Mouse (Mus musculus): ENCODE measurements around the gene Rela. TPM values are rescaled to one million over a fixed set of nuclear protein-coding genes. Genes with fewer than 3 reads are reported as not detected.

Gene Rela
- polyA plus RNA-seq, 1 experiment from 2014 or later: 57.7 TPM

DNA sequence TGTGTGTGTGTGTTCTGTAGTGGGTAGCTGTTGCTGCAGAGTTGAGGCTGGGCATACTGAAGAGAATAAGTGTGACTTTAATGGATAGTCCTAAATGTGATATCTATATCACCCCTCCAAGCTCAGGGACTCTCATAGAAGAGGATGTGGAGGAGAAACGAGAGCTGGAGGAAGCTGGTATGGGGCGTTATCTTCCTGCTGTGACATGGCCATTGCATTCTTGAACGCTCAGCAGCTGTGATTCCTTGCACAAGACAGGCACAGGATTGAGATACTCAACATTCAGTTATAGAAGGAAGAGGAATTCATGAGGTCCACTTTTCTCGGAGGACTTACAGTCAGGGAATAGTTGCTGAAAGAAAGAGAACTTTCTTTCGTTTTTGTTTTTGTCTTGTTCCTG, 15.4 kb upstream of the Rela start:
- 53% methylated on average over 5 of the region's 5 CpGs for WGBS

DNA sequence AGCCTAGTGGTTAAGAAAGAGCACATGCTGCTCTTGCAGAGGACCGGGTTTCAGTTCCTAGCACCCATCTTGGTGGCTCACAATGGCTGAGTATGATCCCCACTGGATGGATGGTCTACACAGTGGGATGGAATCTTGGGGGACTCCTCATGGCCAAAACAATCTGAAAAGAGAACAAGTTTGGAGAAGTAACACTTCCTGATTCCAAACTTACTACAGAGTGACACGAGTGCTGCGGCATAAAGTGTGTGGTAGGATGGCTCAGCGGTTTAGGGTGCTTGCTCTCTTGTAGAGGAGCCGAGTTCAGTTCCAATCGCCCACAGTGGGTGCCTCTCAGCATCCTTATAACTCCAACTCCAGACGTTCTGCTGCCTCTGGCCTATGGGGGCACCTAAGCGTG, 12.0 kb upstream of the Rela start:
- Histone ChIP-seq H3K9me3 (ENCODE audit: control insufficient read depth, low read length) (no peaks in the 10 kb centered on the region; the same call in 1 of the 2 replicates), H3K4me1 (replicated peaks; ENCODE audit: control insufficient read depth, insufficient read depth, low read length) (no peaks in the 10 kb centered on the region), H3K27ac (ENCODE audit: low read depth, low read length) (no peak overlapping the region), H3K9ac (ENCODE audit: low read depth, low read length) (no peak overlapping the region), H3K36me3 (ENCODE audit: control insufficient read depth, insufficient read depth, low read length) (no peaks in the 10 kb centered on the region), H3K27me3 (replicated peaks; ENCODE audit: control insufficient read depth, insufficient read depth, low read length) (no peaks in the 10 kb centered on the region), H3K4me2 (no peak overlapping the region), H3K4me3 (ENCODE audit: low read depth, low read length) (no peak overlapping the region)
- DNase-seq (ENCODE audit: low spot score) (no peak), ATAC-seq (replicated peaks; ENCODE audit: low FRiP score) (no peak)
- 76% methylated on average over 8 of the region's 8 CpGs for WGBS

More for the DNA sequence above, 15.4 kb upstream of the Rela start:
- no peaks in the 10 kb centered on the region for H3K4me1 ChIP-seq (replicated peaks; ENCODE audit: control insufficient read depth, insufficient read depth, low read length)
- H3K4me3 ChIP-seq (ENCODE audit: low read depth, low read length): no peak overlapping the region
- H3K36me3 ChIP-seq (ENCODE audit: control insufficient read depth, insufficient read depth, low read length): no peaks in the 10 kb centered on the region
- H3K4me2 ChIP-seq: no peak overlapping the region
- no peak overlapping the region for H3K9ac ChIP-seq (ENCODE audit: low read depth, low read length)
- no peaks in the 10 kb centered on the region for H3K27me3 ChIP-seq (replicated peaks; ENCODE audit: control insufficient read depth, insufficient read depth, low read length)
- no peaks in the 10 kb centered on the region; the same call in 1 of the 2 replicates for H3K9me3 ChIP-seq (ENCODE audit: control insufficient read depth, low read length)
- no peak for DNase-seq (ENCODE audit: low spot score)
- H3K27ac ChIP-seq (ENCODE audit: low read depth, low read length): no peak overlapping the region
- ATAC-seq (replicated peaks; ENCODE audit: low FRiP score): no peak

DNA sequence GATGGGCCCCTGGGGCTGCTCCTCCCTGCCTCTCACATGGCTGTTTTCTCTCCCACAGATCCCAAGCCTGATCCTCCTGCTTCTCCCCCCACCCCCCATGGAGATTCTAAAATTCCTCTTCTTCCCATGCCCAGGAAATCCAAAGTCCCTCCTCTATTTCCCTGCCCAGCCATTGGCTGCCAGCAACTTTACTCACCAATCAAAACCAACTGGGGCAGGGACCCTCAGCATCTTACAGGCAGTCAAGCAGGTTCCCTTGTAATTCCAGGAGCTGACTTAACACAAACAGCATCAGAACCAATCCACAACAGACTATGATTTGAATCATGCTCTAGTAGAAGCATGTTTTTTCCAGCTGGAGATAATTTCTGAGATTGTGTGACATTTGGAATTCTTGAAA, 7.4 kb upstream of the Rela start:
- ATAC-seq (replicated peaks; ENCODE audit: low FRiP score) (no peak), DNase-seq (ENCODE audit: low spot score) (no peak)
- no peaks in the 10 kb centered on the region for H3K9me3 ChIP-seq (ENCODE audit: control insufficient read depth, low read length)

DNA sequence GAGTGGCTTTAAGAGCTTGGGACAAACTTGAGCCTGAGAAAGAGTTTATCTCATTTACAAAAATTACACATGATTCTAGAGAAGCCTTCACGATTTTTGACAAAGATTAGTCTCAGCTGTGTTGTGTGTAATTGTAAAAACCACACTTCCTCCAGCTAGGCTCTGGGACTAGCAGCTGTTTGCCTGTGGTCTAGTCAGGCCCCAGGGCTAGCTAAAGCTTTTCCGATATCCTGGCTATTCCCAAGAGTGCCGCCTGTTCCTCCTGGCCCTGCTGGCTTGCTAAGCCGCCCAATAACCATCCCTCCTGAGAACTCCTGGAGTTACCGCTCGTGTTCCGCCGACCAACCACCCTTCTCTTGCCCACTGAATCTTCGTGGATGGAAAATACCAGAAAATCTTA, 5.2 kb upstream of the Rela start:
- no peak overlapping the region for H3K27ac ChIP-seq (ENCODE audit: low read depth, low read length)
- no peak overlapping the region for H3K4me2 ChIP-seq
- no peaks in the 10 kb centered on the region for H3K9me3 ChIP-seq (ENCODE audit: control insufficient read depth, low read length)
- no peaks in the 10 kb centered on the region for H3K36me3 ChIP-seq (ENCODE audit: control insufficient read depth, insufficient read depth, low read length)
- DNase-seq (ENCODE audit: low spot score): no peak
- H3K4me3 ChIP-seq (ENCODE audit: low read depth, low read length): no peak overlapping the region
- 75% methylated on average over 9 of the region's 9 CpGs for WGBS
- peaks cover 7% of the 10 kb centered on the region for H3K4me1 ChIP-seq (replicated peaks; ENCODE audit: control insufficient read depth, insufficient read depth, low read length)
- no peak overlapping the region for H3K9ac ChIP-seq (ENCODE audit: low read depth, low read length)
- ATAC-seq (replicated peaks; ENCODE audit: low FRiP score): no peak
- no peaks in the 10 kb centered on the region for H3K27me3 ChIP-seq (replicated peaks; ENCODE audit: control insufficient read depth, insufficient read depth, low read length)

More for the DNA sequence above, 7.4 kb upstream of the Rela start:
- Histone ChIP-seq H3K27me3 (replicated peaks; ENCODE audit: control insufficient read depth, insufficient read depth, low read length) (no peaks in the 10 kb centered on the region), H3K27ac (ENCODE audit: low read depth, low read length) (no peak overlapping the region), H3K36me3 (ENCODE audit: control insufficient read depth, insufficient read depth, low read length) (no peaks in the 10 kb centered on the region), H3K9ac (ENCODE audit: low read depth, low read length) (no peak overlapping the region), H3K4me3 (ENCODE audit: low read depth, low read length) (no peak overlapping the region), H3K4me2 (no peak overlapping the region), H3K4me1 (replicated peaks; ENCODE audit: control insufficient read depth, insufficient read depth, low read length) (no peaks in the 10 kb centered on the region)

DNA sequence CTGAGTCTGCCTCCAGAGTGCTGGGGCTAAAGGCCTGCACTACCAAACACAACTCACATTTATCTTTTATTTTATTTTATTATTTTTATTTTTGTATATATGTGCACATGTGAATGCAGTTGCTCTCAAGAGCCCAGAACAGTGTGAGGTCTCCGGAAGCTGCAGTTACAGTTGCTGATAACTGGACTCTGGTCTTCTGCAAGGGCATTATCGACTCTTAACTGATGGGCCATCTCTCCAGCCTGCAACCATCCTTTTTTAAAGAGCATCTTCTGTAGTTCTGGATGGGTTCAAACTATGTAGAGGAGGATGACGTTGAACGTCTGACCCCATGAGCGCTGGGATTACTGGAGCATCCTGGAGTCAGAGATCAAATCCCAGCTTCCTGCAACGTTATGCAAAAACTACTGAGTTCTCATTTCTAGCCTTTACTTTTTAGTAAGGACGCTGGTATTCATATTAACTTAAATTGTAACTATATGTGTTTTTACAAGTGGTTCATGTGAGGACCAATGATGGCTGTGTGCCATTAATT, 1.2 kb upstream of the Rela start:
- ATAC-seq (replicated peaks; ENCODE audit: low FRiP score) (no peak), DNase-seq (ENCODE audit: low spot score) (no peak)
- Histone ChIP-seq H3K9me3 (ENCODE audit: control insufficient read depth, low read length) (no peaks in the 10 kb centered on the region), H3K9ac (ENCODE audit: low read depth, low read length) (no peak overlapping the region), H3K4me2 (peak overlapping the region; percentile 98; the same call in 1 of the 2 replicates), H3K27ac (ENCODE audit: low read depth, low read length) (no peak overlapping the region), H3K27me3 (replicated peaks; ENCODE audit: control insufficient read depth, insufficient read depth, low read length) (no peaks in the 10 kb centered on the region), H3K36me3 (ENCODE audit: control insufficient read depth, insufficient read depth, low read length) (peaks cover 9% of the 10 kb centered on the region), H3K4me3 (ENCODE audit: low read depth, low read length) (no peak overlapping the region), H3K4me1 (replicated peaks; ENCODE audit: control insufficient read depth, insufficient read depth, low read length) (peaks cover 35% of the 10 kb centered on the region)
- WGBS: 70% methylated on average over 7 of the region's 7 CpGs

DNA sequence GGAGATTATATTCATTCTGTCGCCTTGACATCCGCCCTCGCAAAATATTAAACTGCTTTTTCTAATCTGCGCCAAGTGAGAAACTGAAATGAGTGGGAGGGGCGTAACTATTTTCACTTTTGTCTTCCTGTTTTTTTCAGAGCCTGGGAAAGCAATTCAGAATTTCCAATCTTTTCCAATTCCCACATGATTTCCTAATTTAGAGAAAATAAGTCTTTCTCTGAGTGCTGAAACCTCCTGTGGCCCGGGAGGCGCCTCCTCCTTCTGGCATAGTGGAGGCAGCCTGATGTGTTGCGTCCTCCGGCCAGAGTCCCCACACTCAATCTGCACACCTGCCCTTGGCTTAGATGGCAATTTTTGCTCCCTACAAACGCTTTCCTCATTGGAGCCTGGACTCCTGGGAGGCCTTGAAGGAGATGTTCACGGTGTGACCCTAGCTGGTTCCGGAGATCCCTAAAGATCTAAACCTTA, 677 bp upstream of the Rela start:
- H3K4me1 ChIP-seq (replicated peaks; ENCODE audit: control insufficient read depth, insufficient read depth, low read length): peaks cover 37% of the 10 kb centered on the region
- peak overlapping the region; percentile 90 for H3K4me3 ChIP-seq (ENCODE audit: low read depth, low read length)
- ATAC-seq (replicated peaks; ENCODE audit: low FRiP score): no peak; the same call in 1 of the 2 replicates
- 50% methylated on average over 12 of the region's 12 CpGs for WGBS
- peak overlapping the region; percentile 90 for H3K27ac ChIP-seq (ENCODE audit: low read depth, low read length)
- DNase-seq (ENCODE audit: low spot score): no peak
- no peaks in the 10 kb centered on the region for H3K27me3 ChIP-seq (replicated peaks; ENCODE audit: control insufficient read depth, insufficient read depth, low read length)
- H3K9me3 ChIP-seq (ENCODE audit: control insufficient read depth, low read length): no peaks in the 10 kb centered on the region
- H3K4me2 ChIP-seq: peak overlapping the region; percentile 98
- H3K9ac ChIP-seq (ENCODE audit: low read depth, low read length): peak overlapping the region; percentile 90
- peaks cover 14% of the 10 kb centered on the region for H3K36me3 ChIP-seq (ENCODE audit: control insufficient read depth, insufficient read depth, low read length)

DNA sequence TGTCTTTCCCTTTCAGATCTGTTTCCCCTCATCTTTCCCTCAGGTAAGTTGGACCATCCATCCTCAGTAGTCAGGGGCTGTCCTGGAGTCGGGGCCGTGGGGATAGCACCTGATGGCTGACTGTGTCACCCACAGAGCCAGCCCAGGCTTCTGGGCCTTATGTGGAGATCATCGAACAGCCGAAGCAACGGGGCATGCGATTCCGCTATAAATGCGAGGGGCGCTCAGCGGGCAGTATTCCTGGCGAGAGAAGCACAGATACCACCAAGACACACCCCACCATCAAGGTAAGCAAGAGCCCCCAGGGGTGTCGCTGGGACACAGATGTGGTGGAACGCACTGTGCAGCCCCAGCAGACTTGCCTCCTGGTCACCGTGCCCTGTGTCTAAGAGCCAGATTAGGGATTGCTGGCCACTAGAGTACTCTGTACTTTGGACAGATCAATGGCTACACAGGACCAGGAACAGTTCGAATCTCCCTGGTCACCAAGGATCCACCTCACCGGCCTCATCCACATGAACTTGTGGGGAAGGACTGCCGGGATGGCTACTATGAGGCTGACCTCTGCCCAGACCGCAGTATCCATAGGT, 1.2 kb downstream of the Rela start:
- H3K4me2 ChIP-seq: peak overlapping the region; percentile 98
- H3K27me3 ChIP-seq (replicated peaks; ENCODE audit: control insufficient read depth, insufficient read depth, low read length): no peaks in the 10 kb centered on the region
- peak overlapping the region; percentile 90 for H3K9ac ChIP-seq (ENCODE audit: low read depth, low read length)
- H3K9me3 ChIP-seq (ENCODE audit: control insufficient read depth, low read length): no peaks in the 10 kb centered on the region
- peak overlapping the region; percentile 90 for H3K4me3 ChIP-seq (ENCODE audit: low read depth, low read length)
- 84% methylated on average over 18 of the region's 18 CpGs for WGBS
- DNase-seq (ENCODE audit: low spot score): no peak
- ATAC-seq (replicated peaks; ENCODE audit: low FRiP score): no peak
- peaks cover 37% of the 10 kb centered on the region for H3K4me1 ChIP-seq (replicated peaks; ENCODE audit: control insufficient read depth, insufficient read depth, low read length)
- peaks cover 29% of the 10 kb centered on the region for H3K36me3 ChIP-seq (ENCODE audit: control insufficient read depth, insufficient read depth, low read length)
- H3K27ac ChIP-seq (ENCODE audit: low read depth, low read length): peak overlapping the region; percentile 90

DNA sequence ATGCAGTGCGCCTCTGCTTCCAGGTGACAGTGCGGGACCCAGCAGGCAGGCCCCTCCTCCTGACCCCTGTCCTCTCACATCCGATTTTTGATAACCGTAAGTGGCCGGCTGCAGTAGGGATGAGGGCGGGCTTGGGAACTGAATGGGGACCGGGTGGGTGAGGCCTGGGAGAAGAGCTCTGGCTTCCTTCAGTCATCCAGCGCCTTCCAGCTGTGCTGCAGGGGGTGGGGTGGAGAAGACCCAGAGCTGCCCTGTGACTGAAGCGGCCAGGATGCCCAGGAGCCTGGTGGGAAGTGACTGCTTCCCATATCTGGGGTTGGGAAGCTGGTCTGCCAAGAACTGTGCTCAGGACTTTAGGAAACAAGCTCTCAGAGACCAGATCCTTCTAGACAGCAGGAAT, 3.1 kb downstream of the Rela start:
- Histone ChIP-seq H3K4me1 (replicated peaks; ENCODE audit: control insufficient read depth, insufficient read depth, low read length) (peaks cover 37% of the 10 kb centered on the region), H3K27me3 (replicated peaks; ENCODE audit: control insufficient read depth, insufficient read depth, low read length) (no peaks in the 10 kb centered on the region), H3K36me3 (ENCODE audit: control insufficient read depth, insufficient read depth, low read length) (peaks cover 43% of the 10 kb centered on the region), H3K27ac (ENCODE audit: low read depth, low read length) (no peak overlapping the region), H3K4me3 (ENCODE audit: low read depth, low read length) (no peak overlapping the region), H3K9me3 (ENCODE audit: control insufficient read depth, low read length) (no peaks in the 10 kb centered on the region), H3K9ac (ENCODE audit: low read depth, low read length) (no peak overlapping the region), H3K4me2 (no peak overlapping the region)
- DNase-seq (ENCODE audit: low spot score) (no peak), ATAC-seq (replicated peaks; ENCODE audit: low FRiP score) (no peak)
- 60% methylated on average over 9 of the region's 9 CpGs for WGBS

DNA sequence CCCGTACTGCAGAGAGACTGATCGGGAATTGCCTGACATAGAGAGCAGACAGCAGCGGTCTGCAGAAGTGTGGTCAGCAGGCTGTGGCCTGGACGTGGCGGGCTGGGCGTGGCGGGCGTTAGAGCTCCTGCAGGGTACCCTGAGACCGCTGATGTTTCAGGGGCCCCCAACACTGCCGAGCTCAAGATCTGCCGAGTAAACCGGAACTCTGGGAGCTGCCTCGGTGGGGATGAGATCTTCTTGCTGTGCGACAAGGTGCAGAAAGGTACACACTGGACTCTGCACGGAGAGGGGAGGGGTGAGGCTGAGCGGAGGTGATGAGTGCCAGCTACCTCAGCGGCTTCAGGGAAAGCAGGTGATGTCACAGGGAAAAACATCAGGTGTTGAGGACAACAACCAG, 3.7 kb downstream of the Rela start:
- Histone ChIP-seq H3K9me3 (ENCODE audit: control insufficient read depth, low read length) (no peaks in the 10 kb centered on the region), H3K27me3 (replicated peaks; ENCODE audit: control insufficient read depth, insufficient read depth, low read length) (no peaks in the 10 kb centered on the region), H3K4me1 (replicated peaks; ENCODE audit: control insufficient read depth, insufficient read depth, low read length) (peaks cover 37% of the 10 kb centered on the region), H3K27ac (ENCODE audit: low read depth, low read length) (no peak overlapping the region; the same call in 1 of the 2 replicates), H3K9ac (ENCODE audit: low read depth, low read length) (no peak overlapping the region), H3K4me3 (ENCODE audit: low read depth, low read length) (no peak overlapping the region), H3K36me3 (ENCODE audit: control insufficient read depth, insufficient read depth, low read length) (peaks cover 47% of the 10 kb centered on the region), H3K4me2 (no peak overlapping the region)
- no peak for DNase-seq (ENCODE audit: low spot score)
- WGBS: 91% methylated on average over 17 of the region's 17 CpGs
- ATAC-seq (replicated peaks; ENCODE audit: low FRiP score): no peak
